Comparison of ENCODE assay signal across 30 mouse cellular contexts in genomic region chr17:70994671-70995070, GRCm38 (mm10). TPM values are rescaled to one million over a fixed set of nuclear protein-coding genes. Genes with fewer than 3 reads are reported as not detected.
DNase-seq lines count a peak whose midpoint lies in the region; ATAC-seq and TF ChIP-seq lines count a peak whose summit lies in the region.
"Had no signal": no experiment of that assay in that cellular context is flagged by ENCODE, and none has a peak within 500 bp of the region (broad histone marks: within the 10 kb centered on the region; RNA-seq: fewer than 3 reads in every experiment).

No protein-coding gene starts in this region.

- peak overlapping the region; percentile 100 for H3K27ac ChIP-seq in gastrocnemius, adult 2 months
- peak overlapping the region; percentile 94 for H3K27ac ChIP-seq in heart, embryonic 13.5 days (replicated peaks)
- H3K27ac ChIP-seq in heart, embryonic 10.5 days = no peak overlapping the region
- H3K27ac ChIP-seq in lung, embryonic 14.5 days (ENCODE audit: low read depth) = peak overlapping the region; percentile 97; the same call in 1 of the 2 replicates
- H3K27ac ChIP-seq in layer of hippocampus, adult 2 months = no peak overlapping the region
- H3K27ac ChIP-seq: hindbrain, embryonic 13.5 days; macrophage; neural tube, embryonic 12.5 days had no signal

- peaks cover 87% of the 10 kb centered on the region for H3K4me1 ChIP-seq in heart, embryonic 13.5 days
- peaks cover 69% of the 10 kb centered on the region for H3K4me1 ChIP-seq in heart, embryonic 10.5 days
- H3K4me1 ChIP-seq in lung, embryonic 14.5 days (ENCODE audit: insufficient read depth) = peaks cover 11% of the 10 kb centered on the region
- H3K4me1 ChIP-seq in lung, adult 2 months (ENCODE audit: control insufficient read depth, insufficient read depth, low read length) = peaks cover 44% of the 10 kb centered on the region

- ATAC-seq in heart, embryonic 13.5 days (ENCODE audit: extremely low read depth, insufficient number of reproducible peaks, low FRiP score, low TSS enrichment) = no peak
- ATAC-seq in lung, embryonic 14.5 days (ENCODE audit: insufficient read depth) = no peak
- ATAC-seq: forebrain, embryonic 14.5 days; liver, embryonic 12.5 days; liver, postnatal 0 days; midbrain, embryonic 16.5 days had no signal

- TF ChIP-seq CTCF in gastrocnemius, adult 2 months (IDR thresholded peaks at IDR 0.05) = no peak
- no peak for TF ChIP-seq CTCF in lung, embryonic 14.5 days (IDR thresholded peaks at IDR 0.05; ENCODE audit: low read depth)
- TF ChIP-seq CTCF in lung, adult 2 months (IDR thresholded peaks at IDR 0.05; ENCODE audit: insufficient read depth, low read length) = no peak
- TF ChIP-seq CTCF in layer of hippocampus, adult 2 months (conservative IDR thresholded peaks at IDR 0.05) = no peak

- intact Hi-C loops in gastrocnemius, adult 2 months (cut with DNase I) = no loop called here

- no peaks in the 10 kb centered on the region for H3K9me3 ChIP-seq in heart, embryonic 13.5 days
- H3K9me3 ChIP-seq in heart, embryonic 10.5 days = no peaks in the 10 kb centered on the region
- H3K9me3 ChIP-seq in lung, embryonic 14.5 days (ENCODE audit: low read depth, low read length) = no peaks in the 10 kb centered on the region
- H3K9me3 ChIP-seq: embryonic facial prominence, embryonic 12.5 days; hindbrain, embryonic 13.5 days; liver, embryonic 12.5 days; neural tube, embryonic 12.5 days had no signal

- no peaks in the 10 kb centered on the region for H3K27me3 ChIP-seq in heart, embryonic 13.5 days (replicated peaks)
- no peaks in the 10 kb centered on the region for H3K27me3 ChIP-seq in heart, embryonic 10.5 days (ENCODE audit: insufficient read depth, poor library complexity, severe bottlenecking)
- no peaks in the 10 kb centered on the region for H3K27me3 ChIP-seq in lung, embryonic 14.5 days (ENCODE audit: insufficient read depth, low read length)
- H3K27me3 ChIP-seq: embryonic facial prominence, embryonic 12.5 days; hindbrain, embryonic 13.5 days; liver, embryonic 12.5 days; neural tube, embryonic 12.5 days had no signal

- peaks cover 64% of the 10 kb centered on the region for H3K36me3 ChIP-seq in heart, embryonic 13.5 days
- peaks cover 47% of the 10 kb centered on the region for H3K36me3 ChIP-seq in heart, embryonic 10.5 days
- H3K36me3 ChIP-seq in lung, embryonic 14.5 days (ENCODE audit: insufficient read depth) = peaks cover 50% of the 10 kb centered on the region

- no peak overlapping the region for H3K4me2 ChIP-seq in heart, embryonic 13.5 days
- no peak overlapping the region for H3K4me2 ChIP-seq in lung, embryonic 14.5 days
- H3K4me2 ChIP-seq: embryonic facial prominence, embryonic 12.5 days; hindbrain, embryonic 13.5 days; liver, embryonic 12.5 days; midbrain, embryonic 11.5 days; neural tube, embryonic 12.5 days had no signal

- WGBS in heart, embryonic 13.5 days = 69% methylated on average over 6 of the region's 6 CpGs
- WGBS in heart, embryonic 10.5 days = 83% methylated on average over 6 of the region's 6 CpGs
- WGBS in lung, embryonic 14.5 days = 76% methylated on average over 6 of the region's 6 CpGs
- WGBS in lung, adult 2 months = 82% methylated on average over 6 of the region's 6 CpGs

- no peak for DNase-seq in gastrocnemius, adult 2 months
- no peak for DNase-seq in gastrocnemius, adult 8-10 months (ENCODE audit: low spot score in 2 of 2)
- no peak for DNase-seq in heart, embryonic 10.5 days (ENCODE audit: low spot score)
- DNase-seq in lung, embryonic 14.5 days = no peak
- no peak for DNase-seq in lung, adult 2 months
- DNase-seq in layer of hippocampus, adult 2 months (ENCODE audit: low spot score in 2 of 2) = no peak
- DNase-seq in embryo, embryonic 9.5 days (ENCODE audit: extremely low spot score) = no peak
- DNase-seq: adrenal gland, postnatal 14 days; cerebellum, adult 11 months; cerebellum, adult 9-10 months; cerebellum, postnatal 36 days; gastrocnemius, postnatal 36 days; kidney, adult 11 months; kidney, postnatal 14 days; liver, postnatal 0 days; lung, postnatal 10 days; right cerebral cortex, adult 18-20 months; right cerebral cortex, postnatal 4 days; thymus, adult 2 months; thymus, postnatal 36 days had no signal

- H3K4me3 ChIP-seq in gastrocnemius, adult 2 months = peak overlapping the region; percentile 56
- no peak overlapping the region for H3K4me3 ChIP-seq in heart, embryonic 13.5 days
- H3K4me3 ChIP-seq in heart, embryonic 10.5 days = no peak overlapping the region
- no peak overlapping the region for H3K4me3 ChIP-seq in lung, embryonic 14.5 days (ENCODE audit: low read depth, low read length)
- H3K4me3 ChIP-seq in lung, adult 2 months (replicated peaks; ENCODE audit: extremely low read depth, low read depth, low read length) = no peak overlapping the region
- no peak overlapping the region for H3K4me3 ChIP-seq in layer of hippocampus, adult 2 months
- H3K4me3 ChIP-seq: embryonic facial prominence, embryonic 12.5 days; hindbrain, embryonic 13.5 days; left cerebral cortex, adult 2 months; liver, embryonic 12.5 days; neural tube, embryonic 12.5 days had no signal

- TF ChIP-seq POLR2A in lung, adult 2 months (IDR thresholded peaks at IDR 0.05; ENCODE audit: borderline replicate concordance, extremely low read depth, low read depth, low read length) = no peak

- H3K9ac ChIP-seq in heart, embryonic 13.5 days = peak overlapping the region; percentile 0
- no peak overlapping the region for H3K9ac ChIP-seq in lung, embryonic 14.5 days
- H3K9ac ChIP-seq: embryonic facial prominence, embryonic 12.5 days; hindbrain, embryonic 13.5 days; liver, embryonic 12.5 days; liver, postnatal 0 days; neural tube, embryonic 12.5 days had no signal

RNA-seq across cellular contexts. Expression of gene Myom1, which starts 7.8 kb away (rescaled TPM):
- 1,000 to 10,000 TPM; 1,223 to 1,379 TPM for total RNA-seq in gastrocnemius, adult 2 months (2021)
- 1,000 to 10,000 TPM; 1,304 to 1,591 (median 1,439) TPM for total RNA-seq in gastrocnemius, adult 8-10 months (2022)
- 156 and 169 TPM in 2 replicates for polyA plus RNA-seq in heart, embryonic 13.5 days (2015; fragmentation: Nextera tagmentation; extraction: Ambion mirVana)
- polyA plus RNA-seq in heart, embryonic 10.5 days (2016; fragmentation: Nextera tagmentation; extraction: Ambion mirVana) = 109 and 198 TPM in 2 replicates
- polyA plus RNA-seq in lung, embryonic 14.5 days (2014; fragmentation: Nextera tagmentation; extraction: Ambion mirVana) = 5.7 and 7.6 TPM in 2 replicates
- 6.3 and 18.6 TPM in 2 replicates for polyA plus RNA-seq in lung, adult 2 months (2012; rRNA removed)
- 1 to 10 TPM; 2.2 to 2.8 TPM for total RNA-seq in layer of hippocampus, adult 2 months (2021)

RNA-seq across cellular contexts. Expression of gene Myl12a, which starts 8.0 kb away (rescaled TPM):
- 100 to 1,000 TPM; 301 to 553 TPM for total RNA-seq in gastrocnemius, adult 2 months (2021)
- 100 to 1,000 TPM; 326 to 366 (median 337) TPM for total RNA-seq in gastrocnemius, adult 8-10 months (2022)
- 728 and 793 TPM in 2 replicates for polyA plus RNA-seq in heart, embryonic 13.5 days (2015; fragmentation: Nextera tagmentation; extraction: Ambion mirVana)
- 742 and 776 TPM in 2 replicates for polyA plus RNA-seq in heart, embryonic 10.5 days (2016; fragmentation: Nextera tagmentation; extraction: Ambion mirVana)
- 637 and 655 TPM in 2 replicates for polyA plus RNA-seq in lung, embryonic 14.5 days (2014; fragmentation: Nextera tagmentation; extraction: Ambion mirVana)
- polyA plus RNA-seq in lung, adult 2 months (2012; rRNA removed) = 219 and 296 TPM in 2 replicates
- 10 to 100 TPM; 38.9 to 41.1 TPM for total RNA-seq in layer of hippocampus, adult 2 months (2021)

Comparison
In these comparisons a context has a peak if more than half of its experiments do, and no peak if none do; other contexts are left out.
1. H3K27ac ChIP-seq: peak in gastrocnemius, adult 2 months (single experiment), heart, embryonic 13.5 days (single experiment) and lung, embryonic 14.5 days (single experiment); none in heart, embryonic 10.5 days (single experiment) and layer of hippocampus, adult 2 months (single experiment).